Mouse (Mus musculus): ENCODE data around the gene Srcin1. TPM values are rescaled to one million over a fixed set of nuclear protein-coding genes. Genes with fewer than 3 reads are reported as not detected.

The Srcin1 gene
- total RNA-seq, 2 experiments from 2014 or later: 309 to 331 TPM

- no peak for DNase-seq (ENCODE audit: low spot score in 2 of 2)
Observed at GRCm38 (mm10) chr11:97509058-97509457, 66.9 kb downstream of the Srcin1 start.

GRCm38 (mm10) chr11:97508198-97508597 lies 67.8 kb downstream of the Srcin1 start:
- no peak for DNase-seq (ENCODE audit: low spot score in 2 of 2)

- no peak for DNase-seq (ENCODE audit: low spot score in 2 of 2)
Observed at GRCm38 (mm10) chr11:97506331-97506730, 69.7 kb downstream of the Srcin1 start.

- DNase-seq (ENCODE audit: low spot score in 2 of 2): no peak
Observed at GRCm38 (mm10) chr11:97505784-97506183, 70.2 kb downstream of the Srcin1 start.

- DNase-seq (ENCODE audit: low spot score in 2 of 2): no peak
Observed at GRCm38 (mm10) chr11:97502846-97503245, 73.1 kb downstream of the Srcin1 start.

- DNase-seq (ENCODE audit: low spot score in 2 of 2): no peak
Observed at GRCm38 (mm10) chr11:97502383-97502782, 73.6 kb downstream of the Srcin1 start.

GRCm38 (mm10) chr11:97500720-97501448 lies 75.1 kb downstream of the Srcin1 start:
- DNase-seq (ENCODE audit: low spot score in 2 of 2): no peak

GRCm38 (mm10) chr11:97499865-97500719 lies 75.9 kb downstream of the Srcin1 start, which contains the start of gene 4933428G20Rik:
TSS of gene 4933428G20Rik (minus strand) at chr11:97500340.
- DNase-seq (ENCODE audit: low spot score in 2 of 2): no peak

- no peak for DNase-seq (ENCODE audit: low spot score in 2 of 2)
Observed at GRCm38 (mm10) chr11:97497543-97497942, 78.4 kb downstream of the Srcin1 start.

GRCm38 (mm10) chr11:97492836-97493235 lies 83.2 kb downstream of the Srcin1 start:
- DNase-seq (ENCODE audit: low spot score in 2 of 2): no peak

GRCm38 (mm10) chr11:97491640-97492039 lies 84.3 kb downstream of the Srcin1 start:
- no peak for DNase-seq (ENCODE audit: low spot score in 2 of 2)

- DNase-seq (ENCODE audit: low spot score in 2 of 2): peak; percentile 69 to 71
Observed at GRCm38 (mm10) chr11:97489589-97490324, 86.2 kb downstream of the Srcin1 start.

- no peak for DNase-seq (ENCODE audit: low spot score in 2 of 2)
Observed at GRCm38 (mm10) chr11:97487656-97488055, 88.3 kb downstream of the Srcin1 start.

GRCm38 (mm10) chr11:97485661-97486060 lies 90.3 kb downstream of the Srcin1 start:
- DNase-seq (ENCODE audit: low spot score in 2 of 2): no peak

GRCm38 (mm10) chr11:97479824-97480223 lies 96.2 kb downstream of the Srcin1 start:
- no peak for DNase-seq (ENCODE audit: low spot score in 2 of 2)

- DNase-seq (ENCODE audit: low spot score in 2 of 2): no peak
Observed at GRCm38 (mm10) chr11:97479085-97479484, 96.9 kb downstream of the Srcin1 start.

- DNase-seq (ENCODE audit: low spot score in 2 of 2): no peak
Observed at GRCm38 (mm10) chr11:97478345-97478744, 97.6 kb downstream of the Srcin1 start.

GRCm38 (mm10) chr11:97477431-97477830 lies 98.6 kb downstream of the Srcin1 start:
- DNase-seq (ENCODE audit: low spot score in 2 of 2): no peak

- DNase-seq (ENCODE audit: low spot score in 2 of 2): peak; percentile 61 to 76
Observed at GRCm38 (mm10) chr11:97476334-97477095, 99.5 kb downstream of the Srcin1 start.

- DNase-seq (ENCODE audit: low spot score in 2 of 2): no peak
Observed at GRCm38 (mm10) chr11:97471276-97471675, 104.7 kb downstream of the Srcin1 start.

GRCm38 (mm10) chr11:97469828-97470227 lies 106.2 kb downstream of the Srcin1 start:
- DNase-seq (ENCODE audit: low spot score in 2 of 2): no peak

Measured in layer of hippocampus, postnatal 14 days (tissue).